Mouse (Mus musculus) testis, adult 2 months (tissue): ENCODE data around the gene Sstr5. TPM values are rescaled to one million over a fixed set of nuclear protein-coding genes. Genes with fewer than 3 reads are reported as not detected.

Experiments
- H3K27ac ChIP-seq: fragments of 200-500 bp; 2 replicates; pipeline ENCODE4 v1.5.1; 2012; ENCODE audit warnings: low read depth, low read length; ENCODE audit not compliant: control insufficient read depth, insufficient read depth
- H3K27me3 ChIP-seq: fragments of 200-500 bp; 2 replicates; pipeline ENCODE4 v1.6.1; 2012; ENCODE audit warnings: mild to moderate bottlenecking, low read length, moderate library complexity; ENCODE audit not compliant: control insufficient read depth, insufficient read depth
- H3K36me3 ChIP-seq: fragments of 200-500 bp; 2 replicates; pipeline ENCODE4 v1.6.1; 2012; ENCODE audit warnings: mild to moderate bottlenecking, low read length; ENCODE audit not compliant: control insufficient read depth, insufficient read depth
- H3K4me1 ChIP-seq: fragments of 200-500 bp; 2 replicates; pipeline ENCODE4 v1.6.1; 2012; ENCODE audit warnings: low read length; ENCODE audit not compliant: control insufficient read depth, insufficient read depth
- H3K4me3 ChIP-seq: fragments of 200-500 bp; 2 replicates; pipeline ENCODE4 v1.5.1; 2012; ENCODE audit warnings: low read depth, mild to moderate bottlenecking, low read length, moderate library complexity, mixed read lengths; ENCODE audit not compliant: control insufficient read depth
- CTCF ChIP-seq: fragments of 200-500 bp; IDR thresholded peaks from 2 replicates; pipeline ENCODE4 v1.5.1; 2012; ENCODE audit warnings: low read depth, mild to moderate bottlenecking, inconsistent platforms, low read length, moderate library complexity; ENCODE audit not compliant: control insufficient read depth, insufficient read depth, insufficient replicate concordance
- POLR2A ChIP-seq: fragments of 200-500 bp; IDR thresholded peaks from 2 replicates; pipeline ENCODE4 v1.6.1; 2012; ENCODE audit warnings: low read depth, mild to moderate bottlenecking, inconsistent platforms, low read length, moderate library complexity; ENCODE audit not compliant: control insufficient read depth
- polyA plus RNA-seq: library from polyadenylated mRNA; depleted of rRNA; stranded (reverse); fragments of >200 nt; gene quantifications from 2 replicates; pipeline ENCODE4 v1.2.3, GENCODE M21; 2012; rRNA removed

The Sstr5 gene
- polyA plus RNA-seq, 1 experiment = 0.04 TPM

DNA sequence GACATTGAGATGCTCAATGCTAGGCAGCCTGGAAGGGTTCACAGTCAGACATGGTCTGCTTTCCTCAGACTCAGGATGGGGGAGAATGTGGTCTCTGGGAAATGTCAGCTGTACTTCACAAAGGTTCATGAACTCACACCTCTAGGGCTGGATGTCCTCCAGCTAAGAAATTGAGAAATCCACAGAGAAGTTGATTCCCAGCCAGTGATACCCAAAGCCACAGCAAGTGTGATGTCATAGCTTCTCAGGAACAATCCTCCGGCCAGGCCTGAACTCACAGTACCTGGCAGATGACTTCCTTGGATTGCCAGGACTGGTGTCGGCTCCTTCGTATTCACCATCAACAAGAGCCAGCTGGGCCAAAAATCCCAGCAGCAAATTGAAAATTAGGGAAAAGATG is 51.2 kb downstream of the Sstr5 start:
- Histone ChIP-seq H3K27ac (no peak overlapping the region), H3K4me3 (no peak overlapping the region), H3K27me3 (no peaks in the 10 kb centered on the region), H3K36me3 (no peaks in the 10 kb centered on the region), H3K4me1 (no peaks in the 10 kb centered on the region)
- no peak for TF ChIP-seq POLR2A
- TF ChIP-seq CTCF = no peak

DNA sequence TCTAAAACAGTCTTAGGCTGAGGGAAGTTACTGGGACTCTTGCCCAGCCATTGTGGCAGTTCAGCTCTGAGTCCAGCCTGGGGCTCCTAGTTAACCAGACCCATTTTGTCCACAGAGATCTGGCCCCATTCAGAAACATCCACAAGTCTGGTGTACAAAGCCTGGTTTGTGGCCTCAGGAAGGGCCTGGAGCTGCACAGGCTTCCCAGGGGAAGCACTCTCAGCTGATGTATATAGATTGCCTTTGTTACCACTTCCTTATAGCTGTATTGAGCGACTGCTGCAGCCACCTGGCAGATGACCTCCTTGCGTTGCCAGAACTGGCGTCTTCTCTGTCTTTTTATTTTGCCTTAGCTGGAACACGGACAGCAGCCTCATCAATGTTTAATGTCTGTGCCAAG is 52.0 kb downstream of the Sstr5 start:
- no peaks in the 10 kb centered on the region for H3K36me3 ChIP-seq
- H3K27me3 ChIP-seq = no peaks in the 10 kb centered on the region
- H3K27ac ChIP-seq = no peak overlapping the region
- no peaks in the 10 kb centered on the region for H3K4me1 ChIP-seq
- H3K4me3 ChIP-seq = no peak overlapping the region
- TF ChIP-seq CTCF = no peak
- TF ChIP-seq POLR2A = no peak

DNA sequence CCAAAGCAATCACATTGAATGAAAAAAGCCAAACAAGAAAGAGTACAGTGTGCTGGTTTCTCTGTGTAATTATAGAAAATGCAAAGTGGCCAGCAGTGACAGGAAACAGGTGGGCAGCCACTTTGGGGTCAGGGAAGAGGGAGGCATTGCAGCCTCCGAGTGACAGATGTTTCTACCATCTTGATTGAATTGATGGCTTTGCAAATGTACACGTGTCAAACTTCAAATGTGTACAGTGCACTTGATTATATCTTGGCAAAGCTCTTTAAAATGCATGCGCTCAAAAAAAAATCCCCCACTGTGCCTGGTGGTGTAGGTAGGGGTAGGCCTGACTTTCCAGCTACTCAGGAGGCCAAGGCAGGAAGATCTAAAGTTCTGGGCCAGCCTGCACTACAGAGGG is 54.2 kb downstream of the Sstr5 start:
- no peaks in the 10 kb centered on the region for H3K4me1 ChIP-seq
- no peak for TF ChIP-seq CTCF
- TF ChIP-seq POLR2A = no peak
- no peak overlapping the region for H3K4me3 ChIP-seq
- H3K27me3 ChIP-seq = no peaks in the 10 kb centered on the region
- H3K27ac ChIP-seq = no peak overlapping the region
- no peaks in the 10 kb centered on the region for H3K36me3 ChIP-seq

DNA sequence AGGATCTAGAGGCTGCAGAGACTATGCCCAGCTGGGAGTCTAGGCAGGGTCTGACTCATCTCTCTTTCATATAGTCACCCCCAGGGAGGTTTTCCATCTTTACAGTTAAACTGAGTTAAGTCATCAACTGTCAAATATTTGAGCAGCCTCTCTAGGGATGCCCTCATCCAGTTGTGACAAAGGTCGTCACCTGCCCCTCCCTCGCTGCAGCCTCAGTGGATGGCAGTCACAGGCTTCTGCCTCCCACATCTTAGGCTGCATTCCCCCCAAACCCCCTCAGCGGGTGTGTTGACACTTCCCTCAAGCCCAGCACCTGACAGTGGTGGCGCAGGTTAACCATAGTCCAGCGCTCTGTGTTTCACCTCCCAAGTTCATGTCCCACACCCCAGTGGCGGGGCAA is 55.7 kb downstream of the Sstr5 start:
- no peak for TF ChIP-seq CTCF
- TF ChIP-seq POLR2A = no peak
- Histone ChIP-seq H3K4me3 (no peak overlapping the region), H3K4me1 (no peaks in the 10 kb centered on the region)

More for the DNA sequence above, 55.7 kb downstream of the Sstr5 start:
- no peaks in the 10 kb centered on the region for H3K27me3 ChIP-seq
- H3K27ac ChIP-seq = no peak overlapping the region
- H3K36me3 ChIP-seq = no peaks in the 10 kb centered on the region

Other genes with a start within 250 kb of the Sstr5 start
- gene Baiap3, start 240.9 kb downstream of the Sstr5 start, polyA plus RNA-seq = 2.9 and 3.8 TPM in 2 replicates
- 226 and 232 TPM in 2 replicates for gene Ube2i, start 222.7 kb downstream of the Sstr5 start, polyA plus RNA-seq
- 0.11 TPM in 1 of 2 replicates, not detected in the other for gene Prss34, start 198.9 kb downstream of the Sstr5 start, polyA plus RNA-seq
- not detected in 2 replicates for gene Prss28, start 188.6 kb downstream of the Sstr5 start, polyA plus RNA-seq
- not detected in 2 replicates for gene Prss29, start 178.6 kb downstream of the Sstr5 start, polyA plus RNA-seq
- gene Tpsab1, start 151.7 kb downstream of the Sstr5 start, polyA plus RNA-seq = 0.20 and 0.26 TPM in 2 replicates
- gene Tpsb2, start 131.0 kb downstream of the Sstr5 start, polyA plus RNA-seq = 0.10 and 0.61 TPM in 2 replicates
- not detected in 2 replicates for gene Tpsg1, start 128.0 kb downstream of the Sstr5 start, polyA plus RNA-seq
- gene Cacna1h, start 63.5 kb downstream of the Sstr5 start, polyA plus RNA-seq = 78.4 and 84.0 TPM in 2 replicates
- 341 and 400 TPM in 2 replicates for gene Tekt4, start 42.7 kb downstream of the Sstr5 start, polyA plus RNA-seq
- 6.7 and 8.2 TPM in 2 replicates for gene Sox8, start 73.4 kb upstream of the Sstr5 start, polyA plus RNA-seq
- 87.6 and 93.5 TPM in 2 replicates for gene Lmf1, start 81.8 kb upstream of the Sstr5 start, polyA plus RNA-seq
- gene Gng13, start 219.9 kb upstream of the Sstr5 start, polyA plus RNA-seq = 0.44 and 0.84 TPM in 2 replicates
- gene Chtf18, start 230.1 kb upstream of the Sstr5 start, polyA plus RNA-seq = 16.1 and 18.9 TPM in 2 replicates
- 8.3 and 9.8 TPM in 2 replicates for gene Rpusd1, start 230.4 kb upstream of the Sstr5 start, polyA plus RNA-seq
- gene Mslnl, start 238.8 kb upstream of the Sstr5 start, polyA plus RNA-seq = 0.65 and 1.0 TPM in 2 replicates